Mouse (Mus musculus) kidney, embryonic 14.5 days (tissue): Measurements from ENCODE around the gene Tpm3. TPM values are rescaled to one million over a fixed set of nuclear protein-coding genes. Genes with fewer than 3 reads are reported as not detected.

ENCODE experiments used
- ATAC-seq: fragments of 200-750 bp; cut with Nextera tagmentation; 2 replicates; pipeline ENCODE4 v1.8.0; 2017; ENCODE audit warnings: moderate number of reproducible peaks, mild to moderate bottlenecking, moderate TSS enrichment, moderate library complexity; ENCODE audit not compliant: low FRiP score, low TSS enrichment
- H3K27ac ChIP-seq: fragments of 300-500 bp; sonication (generic); 2 replicates; pipeline ENCODE4 v1.5.1; 2014; ENCODE audit warnings: low read depth, mild to moderate bottlenecking, low read length, moderate library complexity, mixed read lengths
- H3K27me3 ChIP-seq: fragments of 300-500 bp; sonication (generic); 2 replicates; pipeline ENCODE4 v1.6.1; 2014; ENCODE audit warnings: mild to moderate bottlenecking, low read length; ENCODE audit not compliant: control insufficient read depth, insufficient read depth
- H3K36me3 ChIP-seq: fragments of 300-500 bp; sonication (generic); 2 replicates; pipeline ENCODE4 v1.6.1; 2014; ENCODE audit warnings: low read length, mixed read lengths; ENCODE audit not compliant: control insufficient read depth, insufficient read depth
- H3K4me1 ChIP-seq: fragments of 300-500 bp; sonication (generic); 2 replicates; pipeline ENCODE4 v1.6.1; 2014; ENCODE audit warnings: low read length, mixed read lengths; ENCODE audit not compliant: control insufficient read depth, insufficient read depth
- H3K4me2 ChIP-seq: fragments of 300-500 bp; sonication (generic); replicated peaks from 2 replicates; pipeline ENCODE4 v1.6.1; 2014; ENCODE audit warnings: low read depth, mild to moderate bottlenecking, low read length
- H3K4me3 ChIP-seq: fragments of 300-500 bp; sonication (generic); 2 replicates; pipeline ENCODE4 v1.5.1; 2014; ENCODE audit warnings: mild to moderate bottlenecking, low read length
- H3K9ac ChIP-seq: fragments of 300-500 bp; sonication (generic); 2 replicates; pipeline ENCODE4 v1.6.1; 2014; ENCODE audit warnings: low read depth, mild to moderate bottlenecking, low read length, moderate library complexity
- H3K9me3 ChIP-seq: fragments of 300-500 bp; sonication (generic); 2 replicates; pipeline ENCODE4 v1.6.1; 2016; ENCODE audit warnings: low read length; ENCODE audit not compliant: control insufficient read depth
- WGBS: fragments of 180-500 bp; shearing (Covaris S2); extraction: QIAGEN DNeasy Blood & Tissue Kit; methylation state at CpG from one replicate; pipeline ENCODE4 v1.1.7; 2014; 5-methylcytosine and 5-hydroxymethylcytosine counted together
- microRNA counts: library from miRNA; unstranded; fragments of <30 nt; microRNA quantifications from one replicate; lab custom pipeline; 2017
- microRNA-seq: library from miRNA; unstranded; fragments of <30 nt; microRNA quantifications from one replicate; pipeline ENCODE4, GENCODE M21; 2016
- polyA plus RNA-seq: library from polyadenylated mRNA; unstranded; fragments of >200 nt; fragmentation: Nextera tagmentation; extraction: Ambion mirVana; gene quantifications from 2 replicates; pipeline ENCODE4 v1.2.1, GENCODE M21; 2014

Gene Tpm3
- polyA plus RNA-seq, 1 experiment from 2014 or later, result 579 TPM

- 37% methylated on average over 13 of the region's 13 CpGs for WGBS
- no peak overlapping the region for H3K9ac ChIP-seq
- H3K4me1 ChIP-seq, result no peaks in the 10 kb centered on the region
- H3K9me3 ChIP-seq, result no peaks in the 10 kb centered on the region
- H3K27ac ChIP-seq, result no peak overlapping the region
- no peak for ATAC-seq
- no peak overlapping the region for H3K4me2 ChIP-seq
- no peak overlapping the region for H3K4me3 ChIP-seq
- H3K36me3 ChIP-seq, result no peaks in the 10 kb centered on the region
- no peaks in the 10 kb centered on the region for H3K27me3 ChIP-seq
These were observed 64.2 kb downstream of the Tpm3 start for GRCm38 (mm10) chr3:90136660-90137059.

GRCm38 (mm10) chr3:90137606-90138005 is 65.2 kb downstream of the Tpm3 start:
- no CpG with 5 or more reads among the region's 1 CpGs for WGBS
- Histone ChIP-seq H3K9ac (no peak overlapping the region), H3K27me3 (no peaks in the 10 kb centered on the region), H3K9me3 (no peaks in the 10 kb centered on the region), H3K4me3 (no peak overlapping the region), H3K4me2 (no peak overlapping the region), H3K4me1 (no peaks in the 10 kb centered on the region), H3K27ac (no peak overlapping the region), H3K36me3 (no peaks in the 10 kb centered on the region)
- no peak for ATAC-seq

DNA sequence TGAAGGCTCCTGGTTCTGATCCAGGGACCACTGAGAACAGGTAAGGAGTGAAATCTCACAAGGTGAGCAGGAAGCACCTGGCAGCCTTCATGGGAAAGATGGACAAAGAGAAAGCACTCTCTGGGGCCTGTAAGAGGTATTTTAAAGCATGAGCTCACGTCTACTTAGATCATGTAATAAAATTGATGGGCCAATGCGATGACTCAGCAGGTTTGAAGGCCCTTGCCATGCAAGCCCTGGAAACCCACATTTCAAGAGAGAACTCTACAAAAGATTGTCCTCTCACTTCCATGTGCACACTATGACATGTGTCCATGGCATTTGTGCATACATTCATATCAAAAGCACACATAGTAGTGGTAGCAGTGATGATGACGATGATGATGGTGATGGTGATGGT is 67.5 kb downstream of the Tpm3 start:
- Histone ChIP-seq H3K27ac (no peak overlapping the region), H3K4me3 (no peak overlapping the region), H3K4me2 (no peak overlapping the region), H3K4me1 (no peaks in the 10 kb centered on the region), H3K9me3 (no peaks in the 10 kb centered on the region), H3K9ac (no peak overlapping the region), H3K36me3 (no peaks in the 10 kb centered on the region), H3K27me3 (no peaks in the 10 kb centered on the region)
- ATAC-seq, result no peak
- WGBS, result 80% methylated on average over 3 of the region's 3 CpGs

DNA sequence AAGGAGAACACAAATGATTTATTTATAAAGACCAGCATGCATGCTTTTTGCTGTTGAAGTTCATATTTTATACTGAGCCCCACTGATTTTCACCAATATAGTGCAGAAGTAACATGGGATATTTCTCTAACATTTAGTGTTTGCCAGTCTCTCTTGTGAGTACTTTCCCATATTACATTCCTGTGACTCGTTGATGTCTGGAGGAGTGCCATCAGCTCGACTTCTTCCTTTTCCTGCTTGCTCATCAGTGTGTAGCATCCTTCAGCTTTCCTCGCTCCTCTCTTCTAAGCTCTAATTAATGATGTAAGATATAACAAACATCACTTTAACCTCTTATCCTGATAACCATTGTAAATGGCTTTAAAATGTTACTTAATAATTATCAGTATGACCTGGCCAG is 73.0 kb downstream of the Tpm3 start:
- H3K4me2 ChIP-seq, result no peak overlapping the region
- no peaks in the 10 kb centered on the region for H3K27me3 ChIP-seq
- ATAC-seq, result no peak
- no peak overlapping the region for H3K9ac ChIP-seq
- no peaks in the 10 kb centered on the region for H3K9me3 ChIP-seq
- no peak overlapping the region for H3K27ac ChIP-seq
- WGBS, result 55% methylated on average over 3 of the region's 3 CpGs
- no peaks in the 10 kb centered on the region for H3K36me3 ChIP-seq
- H3K4me3 ChIP-seq, result no peak overlapping the region
- H3K4me1 ChIP-seq, result no peaks in the 10 kb centered on the region

- no peak overlapping the region for H3K4me2 ChIP-seq
- ATAC-seq, result no peak
- H3K4me1 ChIP-seq, result no peaks in the 10 kb centered on the region
- no peaks in the 10 kb centered on the region for H3K9me3 ChIP-seq
- no peak overlapping the region for H3K9ac ChIP-seq
- H3K36me3 ChIP-seq, result no peaks in the 10 kb centered on the region
- H3K27me3 ChIP-seq, result no peaks in the 10 kb centered on the region
- no peak overlapping the region for H3K4me3 ChIP-seq
- no peak overlapping the region for H3K27ac ChIP-seq
- 70% methylated on average over 1 of the region's 1 CpGs for WGBS
These were observed 74.2 kb downstream of the Tpm3 start for GRCm38 (mm10) chr3:90146651-90147050.

MicroRNAs within 50 kb of the gene (microRNA counts, 519-probe panel; counts per million panel counts)
- microRNA mmu-miR-190b (lab: Ali Mortazavi, UCI), result not detected

Small RNAs within 50 kb of the gene (microRNA-seq; reads per million reads assigned to microRNA genes)
- 9.3 reads per million, percentile 27 among the genes with 10 or more reads in this experiment for gene Mir190b

Other genes with a start within 250 kb of the Tpm3 start
- gene She, start 241.3 kb upstream of the Tpm3 start, polyA plus RNA-seq, result 5.4 and 8.2 TPM in 2 replicates
- 0.55 and 1.1 TPM in 2 replicates for gene Il6ra, start 159.5 kb upstream of the Tpm3 start, polyA plus RNA-seq
- gene Atp8b2, start 109.1 kb upstream of the Tpm3 start, polyA plus RNA-seq, result 8.4 and 17.3 TPM in 2 replicates
- 166 and 188 TPM in 2 replicates for gene Hax1, start 73.9 kb upstream of the Tpm3 start, polyA plus RNA-seq
- gene 4933434E20Rik, start 21.0 kb upstream of the Tpm3 start, polyA plus RNA-seq, result 173 and 196 TPM in 2 replicates
- 201 and 264 TPM in 2 replicates for gene Ubap2l, start 20.0 kb upstream of the Tpm3 start, polyA plus RNA-seq
- 0.47 and 0.76 TPM in 2 replicates for gene Nup210l, start 31.5 kb downstream of the Tpm3 start, polyA plus RNA-seq
- 1,631 and 2,471 TPM in 2 replicates for gene Rps27, start 141.0 kb downstream of the Tpm3 start, polyA plus RNA-seq
- 17.7 and 24.9 TPM in 2 replicates for gene Rab13, start 141.0 kb downstream of the Tpm3 start, polyA plus RNA-seq
- 109 and 123 TPM in 2 replicates for gene Jtb, start 158.9 kb downstream of the Tpm3 start, polyA plus RNA-seq
- 5.7 and 6.6 TPM in 2 replicates for gene Creb3l4, start 170.9 kb downstream of the Tpm3 start, polyA plus RNA-seq
- 102 and 105 TPM in 2 replicates for gene Slc39a1, start 175.5 kb downstream of the Tpm3 start, polyA plus RNA-seq
- gene Crtc2, start 181.5 kb downstream of the Tpm3 start, polyA plus RNA-seq, result 16.9 and 21.5 TPM in 2 replicates
- gene Dennd4b, start 192.5 kb downstream of the Tpm3 start, polyA plus RNA-seq, result 2.9 and 4.5 TPM in 2 replicates
- gene Gatad2b, start 220.5 kb downstream of the Tpm3 start, polyA plus RNA-seq, result 24.5 and 25.4 TPM in 2 replicates